Mouse (Mus musculus): ENCODE measurements around the gene Ccdc146. TPM values are rescaled to one million over a fixed set of nuclear protein-coding genes. Genes with fewer than 3 reads are reported as not detected.

Ccdc146 gene
- polyA plus RNA-seq, 1 experiment = not detected

GRCm38 (mm10) chr5:21269446-21269845, 155.0 kb downstream of the Ccdc146 start:
- TF ChIP-seq POLR2A (IDR thresholded peaks at IDR 0.05; ENCODE audit: insufficient read depth, low read length) = no peak
- no peak for TF ChIP-seq EP300 (IDR thresholded peaks at IDR 0.05; ENCODE audit: insufficient read depth, low read depth, low read length)
- TF ChIP-seq CTCF (IDR thresholded peaks at IDR 0.05; ENCODE audit: low read depth, low read length) = no peak
- Histone ChIP-seq H3K4me3 (ENCODE audit: low read depth, low read length) (no peak overlapping the region), H3K27me3 (ENCODE audit: control insufficient read depth, insufficient read depth, low read length, poor library complexity, severe bottlenecking) (no peaks in the 10 kb centered on the region; the same call in 1 of the 2 replicates), H3K9ac (ENCODE audit: low read depth, poor library complexity, severe bottlenecking) (no peak overlapping the region), H3K27ac (ENCODE audit: insufficient read depth, low read length) (no peak overlapping the region), H3K36me3 (ENCODE audit: control insufficient read depth, insufficient read depth, low read length, poor library complexity, severe bottlenecking) (no peaks in the 10 kb centered on the region), H3K9me3 (replicated peaks; ENCODE audit: control insufficient read depth, insufficient read depth, low read length, poor library complexity, severe bottlenecking) (no peaks in the 10 kb centered on the region), H3K4me1 (ENCODE audit: control insufficient read depth, insufficient read depth, low read length) (no peaks in the 10 kb centered on the region)

DNA sequence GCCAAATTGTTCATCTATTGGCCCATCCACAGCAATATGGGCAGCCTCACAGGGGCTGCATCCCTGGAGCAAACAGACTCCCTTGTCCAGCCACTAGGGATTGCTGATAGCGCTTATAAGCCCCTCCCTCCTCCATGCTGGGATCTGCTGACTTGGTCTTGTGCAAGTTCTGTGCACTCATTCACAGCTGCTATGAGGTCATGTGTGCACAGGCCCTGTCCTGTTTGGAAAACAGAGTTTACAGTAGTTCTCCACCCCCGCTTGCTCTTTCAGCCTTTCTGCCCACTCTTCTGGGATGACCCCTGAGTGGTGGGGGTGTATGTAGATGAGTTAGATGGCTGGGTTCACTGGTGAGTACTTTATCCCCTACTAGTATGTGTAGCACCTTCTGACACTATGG, 157.4 kb downstream of the Ccdc146 start:
- no peaks in the 10 kb centered on the region for H3K36me3 ChIP-seq (ENCODE audit: control insufficient read depth, insufficient read depth, low read length, poor library complexity, severe bottlenecking)
- no peaks in the 10 kb centered on the region for H3K9me3 ChIP-seq (replicated peaks; ENCODE audit: control insufficient read depth, insufficient read depth, low read length, poor library complexity, severe bottlenecking)
- H3K27ac ChIP-seq (ENCODE audit: insufficient read depth, low read length) = no peak overlapping the region
- no peak overlapping the region for H3K4me3 ChIP-seq (ENCODE audit: low read depth, low read length)
- H3K4me1 ChIP-seq (ENCODE audit: control insufficient read depth, insufficient read depth, low read length) = no peaks in the 10 kb centered on the region
- no peak for TF ChIP-seq EP300 (IDR thresholded peaks at IDR 0.05; ENCODE audit: insufficient read depth, low read depth, low read length)
- no peak for TF ChIP-seq POLR2A (IDR thresholded peaks at IDR 0.05; ENCODE audit: insufficient read depth, low read length)
- no peak for TF ChIP-seq CTCF (IDR thresholded peaks at IDR 0.05; ENCODE audit: low read depth, low read length)
- H3K27me3 ChIP-seq (ENCODE audit: control insufficient read depth, insufficient read depth, low read length, poor library complexity, severe bottlenecking) = no peaks in the 10 kb centered on the region; the same call in 1 of the 2 replicates
- H3K9ac ChIP-seq (ENCODE audit: low read depth, poor library complexity, severe bottlenecking) = no peak overlapping the region

- Histone ChIP-seq H3K27ac (ENCODE audit: insufficient read depth, low read length) (no peak overlapping the region), H3K4me3 (ENCODE audit: low read depth, low read length) (no peak overlapping the region), H3K4me1 (ENCODE audit: control insufficient read depth, insufficient read depth, low read length) (no peaks in the 10 kb centered on the region), H3K9me3 (replicated peaks; ENCODE audit: control insufficient read depth, insufficient read depth, low read length, poor library complexity, severe bottlenecking) (no peaks in the 10 kb centered on the region), H3K9ac (ENCODE audit: low read depth, poor library complexity, severe bottlenecking) (no peak overlapping the region), H3K27me3 (ENCODE audit: control insufficient read depth, insufficient read depth, low read length, poor library complexity, severe bottlenecking) (no peaks in the 10 kb centered on the region; the same call in 1 of the 2 replicates), H3K36me3 (ENCODE audit: control insufficient read depth, insufficient read depth, low read length, poor library complexity, severe bottlenecking) (no peaks in the 10 kb centered on the region)
- TF ChIP-seq CTCF (IDR thresholded peaks at IDR 0.05; ENCODE audit: low read depth, low read length) (peak; percentile 68), POLR2A (IDR thresholded peaks at IDR 0.05; ENCODE audit: insufficient read depth, low read length) (no peak)
Observed at GRCm38 (mm10) chr5:21265049-21265448, 159.4 kb downstream of the Ccdc146 start.

GRCm38 (mm10) chr5:21264352-21265021, 160.0 kb downstream of the Ccdc146 start:
- no peak for TF ChIP-seq CTCF (IDR thresholded peaks at IDR 0.05; ENCODE audit: low read depth, low read length)
- no peak for TF ChIP-seq POLR2A (IDR thresholded peaks at IDR 0.05; ENCODE audit: insufficient read depth, low read length)
- no peak for TF ChIP-seq EP300 (IDR thresholded peaks at IDR 0.05; ENCODE audit: insufficient read depth, low read depth, low read length)

DNA sequence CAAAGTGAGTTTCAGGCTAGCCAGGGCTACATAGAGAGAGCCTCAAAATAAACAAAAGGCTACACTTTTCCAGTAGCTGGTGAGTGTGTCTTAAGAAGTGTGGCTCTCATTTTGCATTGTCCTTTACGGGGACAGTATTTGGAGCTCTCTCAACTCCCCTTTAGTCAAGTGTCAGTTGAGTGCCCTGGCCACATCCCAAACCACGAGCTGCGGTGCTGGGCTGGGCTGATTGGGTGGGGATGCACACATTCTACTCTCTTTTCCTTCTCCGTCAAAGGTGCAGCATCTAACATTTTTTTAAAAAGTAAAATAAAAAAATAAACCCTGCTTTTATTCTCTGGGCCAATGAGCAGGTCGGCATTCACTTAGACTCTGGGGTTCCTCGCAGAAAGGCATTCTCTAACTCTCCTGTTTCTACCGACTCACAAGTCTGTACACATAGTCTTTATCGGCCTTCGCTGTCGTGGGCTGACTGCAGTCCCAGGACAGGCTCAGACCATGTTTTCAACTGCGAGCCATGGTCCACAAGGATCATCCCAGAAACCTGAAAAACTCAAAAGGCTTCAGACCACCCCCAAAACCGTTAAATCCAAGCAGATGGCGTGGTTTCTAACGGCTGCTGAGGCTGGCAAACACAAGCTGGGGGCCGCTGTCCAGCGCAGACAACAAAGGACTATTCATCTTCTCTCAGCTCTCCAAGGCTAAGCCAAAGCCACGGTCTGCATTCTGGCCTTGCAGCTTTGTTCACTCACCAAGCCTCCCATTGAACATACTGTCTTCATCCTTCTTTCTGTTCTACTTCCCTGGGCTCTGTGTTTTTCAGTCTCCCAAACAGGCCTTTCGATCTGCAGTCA, 161.0 kb downstream of the Ccdc146 start:
- H3K4me3 ChIP-seq (ENCODE audit: low read depth, low read length) = no peak overlapping the region
- H3K27me3 ChIP-seq (ENCODE audit: control insufficient read depth, insufficient read depth, low read length, poor library complexity, severe bottlenecking) = no peaks in the 10 kb centered on the region; the same call in 1 of the 2 replicates
- H3K9me3 ChIP-seq (replicated peaks; ENCODE audit: control insufficient read depth, insufficient read depth, low read length, poor library complexity, severe bottlenecking) = no peaks in the 10 kb centered on the region
- no peak overlapping the region for H3K9ac ChIP-seq (ENCODE audit: low read depth, poor library complexity, severe bottlenecking)
- H3K36me3 ChIP-seq (ENCODE audit: control insufficient read depth, insufficient read depth, low read length, poor library complexity, severe bottlenecking) = no peaks in the 10 kb centered on the region
- no peak overlapping the region for H3K27ac ChIP-seq (ENCODE audit: insufficient read depth, low read length)
- no peak for TF ChIP-seq CTCF (IDR thresholded peaks at IDR 0.05; ENCODE audit: low read depth, low read length)
- no peak for TF ChIP-seq EP300 (IDR thresholded peaks at IDR 0.05; ENCODE audit: insufficient read depth, low read depth, low read length)
- TF ChIP-seq POLR2A (IDR thresholded peaks at IDR 0.05; ENCODE audit: insufficient read depth, low read length) = no peak
- no peaks in the 10 kb centered on the region for H3K4me1 ChIP-seq (ENCODE audit: control insufficient read depth, insufficient read depth, low read length)

More at GRCm38 (mm10) chr5:21264352-21265021, 160.0 kb downstream of the Ccdc146 start:
- no peak overlapping the region for H3K9ac ChIP-seq (ENCODE audit: low read depth, poor library complexity, severe bottlenecking)
- no peak overlapping the region for H3K4me3 ChIP-seq (ENCODE audit: low read depth, low read length)
- H3K27me3 ChIP-seq (ENCODE audit: control insufficient read depth, insufficient read depth, low read length, poor library complexity, severe bottlenecking) = no peaks in the 10 kb centered on the region; the same call in 1 of the 2 replicates
- no peak overlapping the region for H3K27ac ChIP-seq (ENCODE audit: insufficient read depth, low read length)
- H3K9me3 ChIP-seq (replicated peaks; ENCODE audit: control insufficient read depth, insufficient read depth, low read length, poor library complexity, severe bottlenecking) = no peaks in the 10 kb centered on the region
- H3K4me1 ChIP-seq (ENCODE audit: control insufficient read depth, insufficient read depth, low read length) = no peaks in the 10 kb centered on the region
- no peaks in the 10 kb centered on the region for H3K36me3 ChIP-seq (ENCODE audit: control insufficient read depth, insufficient read depth, low read length, poor library complexity, severe bottlenecking)

All from ES-Bruce4 (cell line).